Mouse (Mus musculus): ENCODE data around the gene Sergef. TPM values are rescaled to one million over a fixed set of nuclear protein-coding genes. Genes with fewer than 3 reads are reported as not detected.
"Not testable (repeated sequence)": the region's sequence is repeated elsewhere in the genome, so short reads cannot be mapped to it uniquely, and the experiment has no call there.

Gene Sergef
- polyA plus RNA-seq, 1 experiment from 2014 or later, result 12.7 TPM

DNA sequence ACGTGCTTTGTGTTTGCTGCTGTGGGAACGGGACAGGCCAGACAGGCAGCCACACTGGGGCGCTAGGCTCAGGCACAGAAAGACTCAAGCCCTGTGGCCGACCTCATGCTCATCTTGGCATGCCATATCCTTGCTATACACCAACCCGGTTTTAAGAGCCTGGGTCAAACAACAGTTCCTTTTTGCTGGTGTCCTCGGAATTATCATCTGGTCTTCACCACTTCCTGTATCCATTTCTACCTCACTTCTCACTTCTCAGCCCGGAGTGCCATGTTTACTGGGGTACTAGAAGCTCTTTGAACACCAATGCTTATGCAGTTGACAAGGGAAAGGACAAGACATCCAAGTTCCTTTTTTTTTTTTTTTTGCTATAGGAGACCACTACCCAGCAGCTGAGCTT is 51.6 kb downstream of the Sergef start:
- H3K27ac ChIP-seq (replicated peaks), result 0 out of 2 replicates have a peak overlapping the region, but pooled peaks have one; percentile 14
- H3K4me1 ChIP-seq, result peaks cover 9% of the 10 kb centered on the region
- 78% methylated on average over 7 of the region's 7 CpGs for WGBS

DNA sequence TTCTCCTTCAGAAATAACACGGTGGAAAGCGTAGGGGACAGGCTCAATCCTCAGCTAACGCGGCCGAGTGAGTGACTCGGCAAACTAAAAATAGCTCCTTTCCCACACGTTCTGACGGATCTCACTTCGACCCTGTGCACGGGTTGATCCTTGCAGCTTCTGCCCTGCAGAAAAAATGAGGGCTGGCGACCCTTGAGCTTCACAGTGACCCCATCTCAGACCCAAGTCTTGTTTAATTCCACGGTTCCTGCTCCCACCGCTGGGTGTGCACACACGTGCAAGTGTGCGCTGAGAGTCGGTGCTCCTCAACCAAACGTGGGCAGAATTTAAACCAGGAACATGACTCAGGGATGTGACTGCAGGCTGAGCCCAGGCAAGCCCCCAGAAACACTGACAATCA is 52.1 kb downstream of the Sergef start:
- WGBS, result 67% methylated on average over 17 of the region's 17 CpGs
- peaks cover 9% of the 10 kb centered on the region for H3K4me1 ChIP-seq
- no peaks in the 10 kb centered on the region for H3K9me3 ChIP-seq
- DNase-seq (ENCODE audit: low spot score), result no peak
- 0 out of 2 replicates have a peak, but pooled peaks cover 3% of the 10 kb centered on the region for H3K36me3 ChIP-seq (replicated peaks)
- no peaks in the 10 kb centered on the region for H3K27me3 ChIP-seq (replicated peaks; ENCODE audit: low read depth, poor library complexity, severe bottlenecking)
- H3K27ac ChIP-seq (replicated peaks), result 0 out of 2 replicates have a peak overlapping the region, but pooled peaks have one; percentile 14
- H3K4me3 ChIP-seq, result no peak overlapping the region

More for the DNA sequence above, 51.6 kb downstream of the Sergef start:
- H3K9me3 ChIP-seq, result no peaks in the 10 kb centered on the region
- H3K4me3 ChIP-seq, result no peak overlapping the region
- DNase-seq (ENCODE audit: low spot score), result no peak
- no peaks in the 10 kb centered on the region for H3K27me3 ChIP-seq (replicated peaks; ENCODE audit: low read depth, poor library complexity, severe bottlenecking)
- 0 out of 2 replicates have a peak, but pooled peaks cover 3% of the 10 kb centered on the region for H3K36me3 ChIP-seq (replicated peaks)

DNA sequence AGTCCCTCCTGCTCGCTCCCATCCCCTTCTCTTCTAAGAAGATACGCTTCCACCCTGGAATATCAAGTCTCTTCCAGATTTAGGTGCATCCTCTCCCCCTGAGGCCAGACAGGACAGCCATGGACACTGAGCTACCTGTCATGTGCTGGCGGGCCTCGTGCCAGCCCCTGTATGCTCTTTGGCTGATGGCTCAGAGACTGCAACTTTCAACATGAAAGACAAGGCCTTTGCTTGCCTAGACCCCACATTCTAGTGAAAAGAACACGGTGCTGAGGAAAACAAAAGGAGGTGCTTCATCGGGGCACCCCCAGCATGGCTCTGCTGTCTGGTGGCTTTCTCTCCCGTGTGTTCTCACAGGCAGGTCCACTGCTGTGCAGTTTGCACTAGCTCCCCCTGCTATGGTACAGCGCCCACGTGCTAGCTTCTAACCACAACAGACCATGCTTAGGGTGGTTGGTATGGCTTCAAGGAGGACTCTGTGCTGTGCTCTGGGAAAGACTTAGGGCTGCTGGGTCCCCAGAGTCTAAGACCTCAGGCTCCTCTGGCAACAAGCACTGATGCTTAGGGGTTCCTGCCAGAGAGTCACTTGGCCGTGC is 52.9 kb downstream of the Sergef start:
- Histone ChIP-seq H3K36me3 (replicated peaks) (0 out of 2 replicates have a peak, but pooled peaks cover 3% of the 10 kb centered on the region), H3K27me3 (replicated peaks; ENCODE audit: low read depth, poor library complexity, severe bottlenecking) (no peaks in the 10 kb centered on the region), H3K4me3 (no peak overlapping the region), H3K27ac (replicated peaks) (0 out of 2 replicates have a peak overlapping the region, but pooled peaks have one; percentile 19), H3K9me3 (no peaks in the 10 kb centered on the region), H3K4me1 (peaks cover 9% of the 10 kb centered on the region)
- 89% methylated on average over 10 of the region's 10 CpGs for WGBS
- no peak for DNase-seq (ENCODE audit: low spot score)

DNA sequence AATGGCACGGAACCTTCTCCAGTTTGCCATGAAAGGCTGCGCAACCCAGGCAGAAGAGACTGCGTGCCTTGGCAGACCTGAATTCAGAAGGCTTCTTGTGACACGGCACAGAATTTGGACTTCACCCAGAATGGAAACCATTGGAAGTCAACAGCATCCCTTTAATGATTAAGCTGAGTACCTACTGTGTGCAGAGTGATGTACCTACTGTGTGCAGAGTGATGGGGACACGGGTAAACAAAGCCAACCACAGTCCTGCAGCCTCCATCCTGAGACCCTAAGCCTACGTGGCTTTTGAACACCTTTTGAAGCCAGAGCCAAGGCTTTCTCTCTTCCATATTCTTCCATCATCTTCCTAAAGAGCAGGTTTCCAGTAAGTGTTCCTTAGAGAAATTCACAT is 56.9 kb downstream of the Sergef start:
- Histone ChIP-seq H3K36me3 (replicated peaks) (0 out of 2 replicates have a peak, but pooled peaks cover 3% of the 10 kb centered on the region), H3K4me1 (peaks cover 6% of the 10 kb centered on the region), H3K27me3 (replicated peaks; ENCODE audit: low read depth, poor library complexity, severe bottlenecking) (no peaks in the 10 kb centered on the region), H3K9me3 (no peaks in the 10 kb centered on the region), H3K27ac (replicated peaks) (no peak overlapping the region), H3K4me3 (no peak overlapping the region)
- DNase-seq (ENCODE audit: low spot score), result no peak
- 92% methylated on average over 6 of the region's 6 CpGs for WGBS

DNA sequence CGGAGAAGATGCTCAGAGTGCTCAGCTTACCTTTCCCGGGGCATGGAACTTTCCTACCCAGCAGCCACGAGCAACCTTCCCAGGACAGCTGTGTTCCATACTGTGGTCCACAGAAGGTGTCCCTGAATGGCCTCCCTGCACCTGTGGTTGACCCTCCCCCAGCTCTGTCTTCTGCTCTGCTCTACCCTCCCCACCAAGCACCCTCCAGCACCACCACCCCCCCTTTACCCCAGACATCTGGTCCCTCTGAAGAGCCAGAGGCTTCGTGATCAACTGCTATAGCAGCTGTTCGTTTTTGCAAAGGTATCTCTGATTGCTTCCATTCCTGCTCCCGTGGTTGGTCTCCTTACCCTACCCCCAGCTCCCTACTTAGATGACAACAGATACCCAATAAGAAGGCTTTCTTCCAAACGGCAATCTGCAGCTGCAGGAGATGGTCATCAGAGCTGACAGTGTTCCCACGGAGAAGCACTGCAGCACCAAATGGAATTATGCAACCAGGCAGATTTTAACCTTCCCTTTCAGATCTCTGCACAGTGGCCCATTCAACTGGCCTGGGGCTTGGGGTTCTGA is 58.2 kb downstream of the Sergef start:
- no peak for DNase-seq (ENCODE audit: low spot score)
- no peaks in the 10 kb centered on the region for H3K9me3 ChIP-seq
- no peaks in the 10 kb centered on the region for H3K4me1 ChIP-seq
- H3K27me3 ChIP-seq (replicated peaks; ENCODE audit: low read depth, poor library complexity, severe bottlenecking), result no peaks in the 10 kb centered on the region
- WGBS, result 70% methylated on average over 8 of the region's 8 CpGs
- 0 out of 2 replicates have a peak, but pooled peaks cover 3% of the 10 kb centered on the region for H3K36me3 ChIP-seq (replicated peaks)
- no peak overlapping the region for H3K27ac ChIP-seq (replicated peaks)
- no peak overlapping the region for H3K4me3 ChIP-seq

DNA sequence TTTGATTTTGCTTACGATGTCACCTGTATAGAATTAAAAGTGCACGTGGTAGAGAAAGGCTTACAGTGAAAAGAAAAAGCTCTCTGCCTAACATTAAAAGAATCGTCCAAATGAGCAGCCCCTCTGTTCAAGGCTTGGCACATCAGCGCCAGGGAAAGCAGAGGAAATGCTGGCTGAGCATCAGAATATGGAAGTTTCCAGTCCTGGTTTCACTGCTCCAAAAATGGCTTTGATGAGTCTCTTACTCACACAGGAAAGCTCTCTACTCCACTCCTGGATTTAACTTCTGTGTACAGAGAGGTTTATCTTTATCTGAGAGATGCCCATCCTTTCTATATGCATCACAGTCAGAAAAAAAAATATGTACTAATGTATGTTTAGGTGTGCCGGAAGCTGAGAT is 61.5 kb downstream of the Sergef start:
- H3K4me1 ChIP-seq, result no peaks in the 10 kb centered on the region
- H3K27me3 ChIP-seq (replicated peaks; ENCODE audit: low read depth, poor library complexity, severe bottlenecking), result no peaks in the 10 kb centered on the region
- H3K36me3 ChIP-seq (replicated peaks), result no peaks in the 10 kb centered on the region
- no peak overlapping the region for H3K27ac ChIP-seq (replicated peaks)
- WGBS, result 91% methylated on average over 5 of the region's 5 CpGs
- no peak overlapping the region for H3K4me3 ChIP-seq
- no peaks in the 10 kb centered on the region for H3K9me3 ChIP-seq
- DNase-seq (ENCODE audit: low spot score), result no peak

DNA sequence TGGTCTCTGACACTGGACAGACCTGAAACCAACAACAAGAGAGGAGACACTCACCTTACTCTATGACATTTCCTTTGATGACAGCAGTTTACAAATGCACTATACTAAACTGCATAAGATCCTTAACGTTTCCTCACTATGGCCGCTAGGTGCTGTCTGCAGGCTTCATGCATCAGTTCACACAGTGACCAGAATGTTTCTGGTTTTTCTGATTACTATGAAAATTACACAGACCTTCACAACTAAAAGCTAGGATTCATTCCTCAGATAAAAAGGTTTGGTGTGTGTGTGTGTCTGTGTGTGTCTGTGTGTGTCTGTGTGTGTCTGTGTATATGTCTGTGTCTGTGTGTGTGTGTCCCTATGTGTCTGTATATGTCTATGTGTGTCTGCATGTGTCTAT is 63.7 kb downstream of the Sergef start:
- no peak overlapping the region for H3K4me3 ChIP-seq
- 92% methylated on average over 2 of the region's 2 CpGs for whole genome bisulfite sequencing
- no peaks in the 10 kb centered on the region for H3K27me3 ChIP-seq (replicated peaks; ENCODE audit: low read depth, poor library complexity, severe bottlenecking)
- H3K27ac ChIP-seq (replicated peaks), result no peak overlapping the region
- no peak for DNase-seq (ENCODE audit: low spot score)
- H3K4me1 ChIP-seq, result no peaks in the 10 kb centered on the region
- no peaks in the 10 kb centered on the region for H3K9me3 ChIP-seq
- H3K36me3 ChIP-seq (replicated peaks), result no peaks in the 10 kb centered on the region

DNA sequence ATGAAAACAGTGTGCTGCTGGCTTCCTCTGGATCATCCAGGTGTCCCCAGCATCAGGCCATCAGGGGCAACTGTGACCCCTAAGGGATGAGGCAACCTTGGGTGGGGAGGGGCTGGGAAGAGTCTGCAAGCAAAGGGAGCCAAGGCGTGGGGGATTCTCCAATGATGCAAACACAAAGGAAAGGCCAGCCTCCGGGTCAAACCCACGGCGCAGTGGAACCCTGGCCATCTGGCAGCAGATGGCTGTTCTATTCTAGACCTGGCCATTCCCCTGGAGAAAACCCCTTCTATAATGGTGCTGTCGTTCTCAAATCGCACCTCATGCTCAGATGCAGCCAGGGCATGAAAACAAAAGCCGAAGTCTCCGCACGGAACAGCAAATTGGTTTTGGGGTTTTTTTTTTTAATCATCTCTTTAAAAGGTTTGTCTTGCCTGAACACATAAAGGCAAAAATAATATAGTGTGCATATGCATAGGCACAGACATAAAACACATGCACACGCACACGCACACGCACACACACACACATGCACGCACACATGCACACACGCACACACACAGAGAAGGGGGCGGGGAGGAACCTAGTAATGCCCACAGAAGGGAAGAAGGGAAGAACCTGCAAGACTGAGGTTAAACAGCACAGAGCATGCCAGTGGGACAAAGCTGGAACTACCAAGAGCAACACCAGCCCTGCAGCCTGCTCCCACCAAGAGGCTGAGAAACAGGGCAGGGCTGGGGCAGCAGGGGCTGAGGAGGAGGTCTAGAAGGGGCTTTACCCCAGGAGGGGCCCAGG is 66.6 kb downstream of the Sergef start:
- Histone ChIP-seq H3K27ac (replicated peaks) (peak overlapping the region; percentile 40; the same call in 1 of the 2 replicates), H3K36me3 (replicated peaks) (no peaks in the 10 kb centered on the region), H3K4me3 (no peak overlapping the region), H3K4me1 (no peaks in the 10 kb centered on the region), H3K9me3 (no peaks in the 10 kb centered on the region), H3K27me3 (replicated peaks; ENCODE audit: low read depth, poor library complexity, severe bottlenecking) (no peaks in the 10 kb centered on the region)
- 80% methylated on average over 15 of the region's 15 CpGs for WGBS
- no peak for DNase-seq (ENCODE audit: low spot score)

DNA sequence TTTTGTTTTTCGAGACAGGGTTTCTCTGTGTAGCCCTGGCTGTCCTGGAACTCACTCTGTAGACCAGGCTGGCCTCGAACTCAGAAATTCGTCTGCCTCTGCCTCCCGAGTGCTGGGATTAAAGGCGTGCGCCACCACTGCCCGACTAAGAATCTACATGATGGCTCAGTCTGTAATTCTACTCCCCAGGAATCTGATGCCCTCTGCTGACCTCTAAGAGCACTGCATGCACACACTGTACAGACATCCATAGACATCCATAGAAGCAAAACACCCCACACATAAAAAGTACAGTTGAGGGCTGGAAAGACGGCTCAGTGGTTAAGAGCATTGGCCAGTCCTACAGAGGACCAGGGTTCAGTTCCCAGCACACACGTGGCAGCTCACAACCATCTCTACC is 70.1 kb downstream of the Sergef start:
- H3K36me3 ChIP-seq (replicated peaks); H3K9me3 ChIP-seq; H3K27ac ChIP-seq (replicated peaks); H3K4me1 ChIP-seq; H3K4me3 ChIP-seq; DNase-seq (ENCODE audit: low spot score); H3K27me3 ChIP-seq (replicated peaks; ENCODE audit: low read depth, poor library complexity, severe bottlenecking): not testable (repeated sequence)
- 77% methylated on average over 9 of the region's 9 CpGs for WGBS

DNA sequence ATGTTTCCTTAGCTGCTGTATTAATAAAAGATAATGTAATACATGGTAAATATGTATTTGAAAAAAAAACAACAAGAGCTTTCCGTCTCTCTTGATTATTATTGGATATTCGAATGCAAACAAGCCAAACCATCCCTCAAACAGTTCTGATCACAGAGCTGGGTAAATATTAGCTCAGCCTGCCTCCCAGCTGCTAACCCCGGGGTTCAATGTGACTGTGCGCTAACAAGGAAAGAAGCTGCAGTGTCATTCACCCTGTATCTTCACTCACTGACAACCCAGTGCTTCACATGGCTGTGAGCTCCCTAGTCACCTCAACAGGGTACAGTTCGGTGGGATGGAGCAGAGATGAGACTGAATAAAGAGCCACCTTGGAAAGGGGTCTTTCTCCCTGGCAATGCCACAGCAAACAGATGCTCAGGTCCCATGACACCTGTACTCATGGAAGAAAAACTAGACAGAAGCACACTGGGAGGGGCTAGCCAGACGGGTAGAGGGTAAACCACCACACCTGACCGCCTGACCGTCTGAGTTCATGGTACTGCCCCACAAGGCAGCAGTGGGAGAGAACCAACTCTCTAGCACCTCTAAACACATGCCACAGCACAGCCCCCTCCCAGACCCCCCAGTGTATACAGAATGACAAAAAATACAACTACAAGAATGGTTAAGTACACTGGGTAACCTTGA is 73.1 kb downstream of the Sergef start:
- WGBS, result 89% methylated on average over 8 of the region's 8 CpGs
- Histone ChIP-seq H3K9me3 (peaks cover 11% of the 10 kb centered on the region; the same call in 1 of the 2 replicates), H3K27ac (replicated peaks) (no peak overlapping the region), H3K27me3 (replicated peaks; ENCODE audit: low read depth, poor library complexity, severe bottlenecking) (no peaks in the 10 kb centered on the region), H3K4me1 (no peaks in the 10 kb centered on the region), H3K36me3 (replicated peaks) (peaks cover 7% of the 10 kb centered on the region; the same call in 1 of the 2 replicates), H3K4me3 (no peak overlapping the region)
- no peak for DNase-seq (ENCODE audit: low spot score)

DNA sequence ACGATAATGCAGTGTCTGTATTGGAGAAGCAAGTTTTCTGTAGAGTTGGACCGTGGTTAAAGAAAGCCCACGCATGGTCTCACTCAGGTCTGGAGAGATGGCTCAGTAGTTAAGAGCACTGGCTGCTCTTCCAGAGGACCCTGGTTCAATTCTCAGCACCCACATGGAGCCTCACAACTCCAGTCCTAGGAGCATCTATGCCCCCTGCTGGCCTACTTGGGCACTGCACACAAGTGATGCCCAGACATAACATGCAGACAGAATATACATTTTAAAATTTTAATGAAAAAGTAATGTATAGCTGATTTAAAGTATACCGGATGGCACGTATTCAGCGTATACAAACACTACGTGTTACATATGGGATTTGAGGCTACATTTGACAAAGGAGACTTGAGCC is 74.2 kb downstream of the Sergef start:
- no peak overlapping the region for H3K4me3 ChIP-seq
- DNase-seq (ENCODE audit: low spot score), result no peak
- H3K27me3 ChIP-seq (replicated peaks; ENCODE audit: low read depth, poor library complexity, severe bottlenecking), result no peaks in the 10 kb centered on the region
- no peaks in the 10 kb centered on the region for H3K4me1 ChIP-seq
- peaks cover 11% of the 10 kb centered on the region; the same call in 1 of the 2 replicates for H3K9me3 ChIP-seq
- H3K36me3 ChIP-seq (replicated peaks), result peaks cover 7% of the 10 kb centered on the region; the same call in 1 of the 2 replicates
- no peak overlapping the region for H3K27ac ChIP-seq (replicated peaks)
- 93% methylated on average over 7 of the region's 7 CpGs for WGBS

DNA sequence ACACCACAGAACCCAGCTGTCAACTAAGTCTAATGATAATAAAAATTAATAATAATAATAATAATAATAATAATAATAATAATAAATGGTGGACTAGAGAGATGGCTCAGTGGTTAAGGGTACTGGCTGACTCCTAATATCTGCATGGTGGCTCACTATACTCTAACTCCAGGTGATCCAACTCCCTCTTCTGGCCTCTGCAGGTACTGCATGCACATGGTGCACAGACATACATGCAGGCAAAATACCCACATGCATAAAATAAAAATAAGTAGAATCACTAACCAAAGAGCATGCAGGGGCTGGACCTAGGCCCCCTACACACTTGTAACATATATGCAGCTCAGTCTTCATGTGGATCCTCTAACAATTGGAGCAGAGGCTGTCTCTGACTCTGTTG is 75.8 kb downstream of the Sergef start:
- H3K9me3 ChIP-seq, result peaks cover 11% of the 10 kb centered on the region; the same call in 1 of the 2 replicates
- H3K4me1 ChIP-seq, result no peaks in the 10 kb centered on the region
- no peaks in the 10 kb centered on the region for H3K27me3 ChIP-seq (replicated peaks; ENCODE audit: low read depth, poor library complexity, severe bottlenecking)
- H3K27ac ChIP-seq (replicated peaks), result no peak overlapping the region
- DNase-seq (ENCODE audit: low spot score), result no peak
- peaks cover 7% of the 10 kb centered on the region; the same call in 1 of the 2 replicates for H3K36me3 ChIP-seq (replicated peaks)
- H3K4me3 ChIP-seq, result no peak overlapping the region
